Mouse (Mus musculus): Measurements from ENCODE around the gene Dgkk. TPM values are rescaled to one million over a fixed set of nuclear protein-coding genes. Genes with fewer than 3 reads are reported as not detected.
A peak's percentile ranks its signal among the peaks of the same experiment; 100 is the strongest.

Gene Dgkk
- polyA plus RNA-seq, 1 experiment from 2014 or later = 1.5 TPM

- H3K36me3 ChIP-seq (ENCODE audit: insufficient read depth) = no peaks in the 10 kb centered on the region
- peak; percentile 31 for TF ChIP-seq CTCF (IDR thresholded peaks at IDR 0.05; ENCODE audit: low read depth)
- no peak overlapping the region for H3K4me2 ChIP-seq
- no peak overlapping the region for H3K27ac ChIP-seq (ENCODE audit: low read depth)
- no peaks in the 10 kb centered on the region for H3K9me3 ChIP-seq (ENCODE audit: low read depth, low read length)
- no peak overlapping the region for H3K4me3 ChIP-seq (ENCODE audit: low read depth, low read length)
- ATAC-seq (ENCODE audit: insufficient read depth) (no peak), DNase-seq (peak; percentile 3)
- 29% methylated on average over 2 of the region's 2 CpGs for WGBS
- H3K4me1 ChIP-seq (ENCODE audit: insufficient read depth) = no peaks in the 10 kb centered on the region
- H3K9ac ChIP-seq = no peak overlapping the region
- H3K27me3 ChIP-seq (ENCODE audit: insufficient read depth, low read length) = no peaks in the 10 kb centered on the region
Measured at GRCm38 (mm10) chrX:6832553-6832952, 53.4 kb downstream of the Dgkk start.

GRCm38 (mm10) chrX:6853466-6853865 is 74.4 kb downstream of the Dgkk start:
- Histone ChIP-seq H3K27me3 (ENCODE audit: insufficient read depth, low read length) (no peaks in the 10 kb centered on the region), H3K27ac (ENCODE audit: low read depth) (no peak overlapping the region), H3K9me3 (ENCODE audit: low read depth, low read length) (no peaks in the 10 kb centered on the region), H3K9ac (no peak overlapping the region), H3K4me1 (ENCODE audit: insufficient read depth) (no peaks in the 10 kb centered on the region), H3K36me3 (ENCODE audit: insufficient read depth) (no peaks in the 10 kb centered on the region), H3K4me3 (ENCODE audit: low read depth, low read length) (no peak overlapping the region), H3K4me2 (no peak overlapping the region)
- 68% methylated on average over 3 of the region's 3 CpGs for WGBS
- ATAC-seq (ENCODE audit: insufficient read depth) (no peak), DNase-seq (no peak)
- no peak for TF ChIP-seq CTCF (IDR thresholded peaks at IDR 0.05; ENCODE audit: low read depth)

- 78% methylated on average over 5 of the region's 5 CpGs for WGBS
Measured at GRCm38 (mm10) chrX:6854136-6854535, 75.0 kb downstream of the Dgkk start.

GRCm38 (mm10) chrX:6893933-6894332 is 114.8 kb downstream of the Dgkk start:
- H3K4me2 ChIP-seq = no peak overlapping the region
- H3K27ac ChIP-seq (ENCODE audit: low read depth) = no peak overlapping the region
- DNase-seq (peak; percentile 5), ATAC-seq (ENCODE audit: insufficient read depth) (no peak)
- WGBS = 33% methylated on average over 5 of the region's 5 CpGs
- no peaks in the 10 kb centered on the region for H3K4me1 ChIP-seq (ENCODE audit: insufficient read depth)
- no peak overlapping the region for H3K9ac ChIP-seq
- H3K9me3 ChIP-seq (ENCODE audit: low read depth, low read length) = no peaks in the 10 kb centered on the region
- H3K27me3 ChIP-seq (ENCODE audit: insufficient read depth, low read length) = no peaks in the 10 kb centered on the region
- no peak overlapping the region for H3K4me3 ChIP-seq (ENCODE audit: low read depth, low read length)
- no peaks in the 10 kb centered on the region for H3K36me3 ChIP-seq (ENCODE audit: insufficient read depth)
- TF ChIP-seq CTCF (IDR thresholded peaks at IDR 0.05; ENCODE audit: low read depth) = no peak

More at GRCm38 (mm10) chrX:6854136-6854535, 75.0 kb downstream of the Dgkk start:
- ATAC-seq (ENCODE audit: insufficient read depth) (no peak), DNase-seq (no peak)
- Histone ChIP-seq H3K4me2 (no peak overlapping the region), H3K4me1 (ENCODE audit: insufficient read depth) (no peaks in the 10 kb centered on the region), H3K36me3 (ENCODE audit: insufficient read depth) (no peaks in the 10 kb centered on the region), H3K27ac (ENCODE audit: low read depth) (no peak overlapping the region), H3K27me3 (ENCODE audit: insufficient read depth, low read length) (no peaks in the 10 kb centered on the region), H3K4me3 (ENCODE audit: low read depth, low read length) (no peak overlapping the region), H3K9ac (no peak overlapping the region), H3K9me3 (ENCODE audit: low read depth, low read length) (no peaks in the 10 kb centered on the region)
- no peak for TF ChIP-seq CTCF (IDR thresholded peaks at IDR 0.05; ENCODE audit: low read depth)

- H3K9ac ChIP-seq = no peak overlapping the region
- H3K4me1 ChIP-seq (ENCODE audit: insufficient read depth) = no peaks in the 10 kb centered on the region
- H3K27ac ChIP-seq (ENCODE audit: low read depth) = no peak overlapping the region
- H3K4me2 ChIP-seq = no peak overlapping the region
- H3K27me3 ChIP-seq (ENCODE audit: insufficient read depth, low read length) = no peaks in the 10 kb centered on the region
- H3K4me3 ChIP-seq (ENCODE audit: low read depth, low read length) = no peak overlapping the region
- H3K36me3 ChIP-seq (ENCODE audit: insufficient read depth) = no peaks in the 10 kb centered on the region
- 95% methylated on average over 2 of the region's 2 CpGs for WGBS
- DNase-seq (no peak), ATAC-seq (ENCODE audit: insufficient read depth) (no peak)
- no peaks in the 10 kb centered on the region for H3K9me3 ChIP-seq (ENCODE audit: low read depth, low read length)
- no peak; the same call in 1 of the 2 replicates for TF ChIP-seq CTCF (IDR thresholded peaks at IDR 0.05; ENCODE audit: low read depth)
Measured at GRCm38 (mm10) chrX:6911047-6911446, 131.9 kb downstream of the Dgkk start.

GRCm38 (mm10) chrX:6922165-6922564 is 143.1 kb downstream of the Dgkk start:
- TF ChIP-seq CTCF (IDR thresholded peaks at IDR 0.05; ENCODE audit: low read depth) = peak; percentile 49
- no peaks in the 10 kb centered on the region for H3K36me3 ChIP-seq (ENCODE audit: insufficient read depth)
- H3K27ac ChIP-seq (ENCODE audit: low read depth) = no peak overlapping the region
- H3K4me3 ChIP-seq (ENCODE audit: low read depth, low read length) = no peak overlapping the region
- no peaks in the 10 kb centered on the region for H3K9me3 ChIP-seq (ENCODE audit: low read depth, low read length)
- H3K4me2 ChIP-seq = no peak overlapping the region
- no peaks in the 10 kb centered on the region for H3K4me1 ChIP-seq (ENCODE audit: insufficient read depth)
- no peak for ATAC-seq (ENCODE audit: insufficient read depth)
- H3K27me3 ChIP-seq (ENCODE audit: insufficient read depth, low read length) = no peaks in the 10 kb centered on the region
- no peak overlapping the region for H3K9ac ChIP-seq
- DNase-seq = peak; percentile 42
- WGBS = 60% methylated on average over 5 of the region's 5 CpGs

GRCm38 (mm10) chrX:6926224-6926623 is 147.1 kb downstream of the Dgkk start:
- H3K36me3 ChIP-seq (ENCODE audit: insufficient read depth) = no peaks in the 10 kb centered on the region
- no peak overlapping the region for H3K4me2 ChIP-seq
- ATAC-seq (ENCODE audit: insufficient read depth) (no peak), DNase-seq (no peak)
- H3K9me3 ChIP-seq (ENCODE audit: low read depth, low read length) = no peaks in the 10 kb centered on the region
- no peak overlapping the region for H3K27ac ChIP-seq (ENCODE audit: low read depth)
- H3K4me1 ChIP-seq (ENCODE audit: insufficient read depth) = no peaks in the 10 kb centered on the region
- H3K27me3 ChIP-seq (ENCODE audit: insufficient read depth, low read length) = no peaks in the 10 kb centered on the region
- WGBS = 63% methylated on average over 4 of the region's 4 CpGs
- TF ChIP-seq CTCF (IDR thresholded peaks at IDR 0.05; ENCODE audit: low read depth) = no peak
- no peak overlapping the region for H3K9ac ChIP-seq
- no peak overlapping the region for H3K4me3 ChIP-seq (ENCODE audit: low read depth, low read length)

- no peak for TF ChIP-seq CTCF (IDR thresholded peaks at IDR 0.05; ENCODE audit: low read depth)
- H3K4me1 ChIP-seq (ENCODE audit: insufficient read depth) = no peaks in the 10 kb centered on the region
- WGBS = 62% methylated on average over 3 of the region's 3 CpGs
- H3K9ac ChIP-seq = no peak overlapping the region
- H3K27me3 ChIP-seq (ENCODE audit: insufficient read depth, low read length) = no peaks in the 10 kb centered on the region
- H3K27ac ChIP-seq (ENCODE audit: low read depth) = no peak overlapping the region
- peak; percentile 3 for DNase-seq
- H3K9me3 ChIP-seq (ENCODE audit: low read depth, low read length) = no peaks in the 10 kb centered on the region
- ATAC-seq (ENCODE audit: insufficient read depth) = no peak
- H3K36me3 ChIP-seq (ENCODE audit: insufficient read depth) = no peaks in the 10 kb centered on the region
- H3K4me2 ChIP-seq = no peak overlapping the region
- H3K4me3 ChIP-seq (ENCODE audit: low read depth, low read length) = no peak overlapping the region
Measured at GRCm38 (mm10) chrX:6968598-6968997, 189.5 kb downstream of the Dgkk start.
